Mouse (Mus musculus): ENCODE data around the gene Pheta2. TPM values are rescaled to one million over a fixed set of nuclear protein-coding genes. Genes with fewer than 3 reads are reported as not detected.
A peak's percentile ranks its signal among the peaks of the same experiment; 100 is the strongest.

The Pheta2 gene
- polyA plus RNA-seq, 1 experiment from 2014 or later = 8.4 TPM

- WGBS = 56% methylated on average over 3 of the region's 3 CpGs
- Histone ChIP-seq H3K36me3 (ENCODE audit: insufficient read depth, low read length) (no peaks in the 10 kb centered on the region), H3K4me2 (replicated peaks; ENCODE audit: low read depth, low read length) (no peak overlapping the region), H3K27ac (ENCODE audit: low read length) (no peak overlapping the region), H3K4me3 (ENCODE audit: low read depth, low read length) (no peak overlapping the region), H3K4me1 (ENCODE audit: insufficient read depth, low read depth, low read length) (no peaks in the 10 kb centered on the region), H3K9ac (replicated peaks; ENCODE audit: low read depth) (no peak overlapping the region), H3K9me3 (ENCODE audit: low read length) (no peaks in the 10 kb centered on the region), H3K27me3 (replicated peaks; ENCODE audit: insufficient read depth, low read length) (no peaks in the 10 kb centered on the region)
- ATAC-seq (peak; percentile 55), DNase-seq (ENCODE audit: low spot score) (peak; percentile 45)
- TF ChIP-seq CTCF (IDR thresholded peaks at IDR 0.05) (no peak), EP300 (IDR thresholded peaks at IDR 0.05) (no peak)
These were observed 31.6 kb upstream of the Pheta2 start for GRCm38 (mm10) chr15:82307107-82307506.

- Histone ChIP-seq H3K27me3 (replicated peaks; ENCODE audit: insufficient read depth, low read length) (no peaks in the 10 kb centered on the region), H3K4me1 (ENCODE audit: insufficient read depth, low read depth, low read length) (no peaks in the 10 kb centered on the region), H3K27ac (ENCODE audit: low read length) (no peak overlapping the region), H3K4me2 (replicated peaks; ENCODE audit: low read depth, low read length) (no peak overlapping the region), H3K9me3 (ENCODE audit: low read length) (no peaks in the 10 kb centered on the region), H3K36me3 (ENCODE audit: insufficient read depth, low read length) (no peaks in the 10 kb centered on the region), H3K4me3 (ENCODE audit: low read depth, low read length) (no peak overlapping the region), H3K9ac (replicated peaks; ENCODE audit: low read depth) (no peak overlapping the region)
- no peak for DNase-seq (ENCODE audit: low spot score)
- 58% methylated on average over 3 of the region's 3 CpGs for WGBS
- no peak for TF ChIP-seq CTCF (IDR thresholded peaks at IDR 0.05)
- TF ChIP-seq EP300 (IDR thresholded peaks at IDR 0.05) = no peak
- ATAC-seq = no peak
These were observed 30.3 kb upstream of the Pheta2 start for GRCm38 (mm10) chr15:82308416-82308815.

- DNase-seq (ENCODE audit: low spot score) (peak; percentile 80), ATAC-seq (peak; percentile 52)
- Histone ChIP-seq H3K4me2 (replicated peaks; ENCODE audit: low read depth, low read length) (no peak overlapping the region), H3K27me3 (replicated peaks; ENCODE audit: insufficient read depth, low read length) (no peaks in the 10 kb centered on the region), H3K4me3 (ENCODE audit: low read depth, low read length) (no peak overlapping the region), H3K9me3 (ENCODE audit: low read length) (no peaks in the 10 kb centered on the region), H3K4me1 (ENCODE audit: insufficient read depth, low read depth, low read length) (no peaks in the 10 kb centered on the region), H3K27ac (ENCODE audit: low read length) (no peak overlapping the region), H3K36me3 (ENCODE audit: insufficient read depth, low read length) (no peaks in the 10 kb centered on the region), H3K9ac (replicated peaks; ENCODE audit: low read depth) (no peak overlapping the region)
- TF ChIP-seq CTCF (IDR thresholded peaks at IDR 0.05) = no peak
- 0 out of 2 replicates have a peak, but pooled peaks have one; percentile 14 for TF ChIP-seq EP300 (IDR thresholded peaks at IDR 0.05)
- WGBS = 59% methylated on average over 6 of the region's 6 CpGs
These were observed 20.9 kb upstream of the Pheta2 start for GRCm38 (mm10) chr15:82317839-82318238.

- WGBS = 41% methylated on average over 1 of the region's 1 CpGs
- no peak overlapping the region for H3K9ac ChIP-seq (replicated peaks; ENCODE audit: low read depth)
- no peak for TF ChIP-seq CTCF (IDR thresholded peaks at IDR 0.05)
- TF ChIP-seq EP300 (IDR thresholded peaks at IDR 0.05) = no peak
- no peak for ATAC-seq
- DNase-seq (ENCODE audit: low spot score) = no peak
- no peak overlapping the region for H3K4me3 ChIP-seq (ENCODE audit: low read depth, low read length)
- H3K36me3 ChIP-seq (ENCODE audit: insufficient read depth, low read length) = no peaks in the 10 kb centered on the region
- no peaks in the 10 kb centered on the region for H3K4me1 ChIP-seq (ENCODE audit: insufficient read depth, low read depth, low read length)
- H3K4me2 ChIP-seq (replicated peaks; ENCODE audit: low read depth, low read length) = no peak overlapping the region
- H3K9me3 ChIP-seq (ENCODE audit: low read length) = no peaks in the 10 kb centered on the region
- no peaks in the 10 kb centered on the region for H3K27me3 ChIP-seq (replicated peaks; ENCODE audit: insufficient read depth, low read length)
- no peak overlapping the region for H3K27ac ChIP-seq (ENCODE audit: low read length)
These were observed 19.1 kb upstream of the Pheta2 start for GRCm38 (mm10) chr15:82319613-82320012.

GRCm38 (mm10) chr15:82322195-82322594 is 16.5 kb upstream of the Pheta2 start:
- Histone ChIP-seq H3K9me3 (ENCODE audit: low read length) (no peaks in the 10 kb centered on the region), H3K36me3 (ENCODE audit: insufficient read depth, low read length) (no peaks in the 10 kb centered on the region), H3K27ac (ENCODE audit: low read length) (no peak overlapping the region), H3K9ac (replicated peaks; ENCODE audit: low read depth) (no peak overlapping the region), H3K4me3 (ENCODE audit: low read depth, low read length) (no peak overlapping the region), H3K27me3 (replicated peaks; ENCODE audit: insufficient read depth, low read length) (no peaks in the 10 kb centered on the region), H3K4me2 (replicated peaks; ENCODE audit: low read depth, low read length) (no peak overlapping the region), H3K4me1 (ENCODE audit: insufficient read depth, low read depth, low read length) (no peaks in the 10 kb centered on the region)
- TF ChIP-seq CTCF (IDR thresholded peaks at IDR 0.05) = no peak
- no peak for TF ChIP-seq EP300 (IDR thresholded peaks at IDR 0.05)
- WGBS = 72% methylated on average over 8 of the region's 8 CpGs
- ATAC-seq = no peak
- DNase-seq (ENCODE audit: low spot score) = no peak

- Histone ChIP-seq H3K4me2 (replicated peaks; ENCODE audit: low read depth, low read length) (no peak overlapping the region), H3K9ac (replicated peaks; ENCODE audit: low read depth) (no peak overlapping the region), H3K36me3 (ENCODE audit: insufficient read depth, low read length) (peaks cover 9% of the 10 kb centered on the region), H3K9me3 (ENCODE audit: low read length) (no peaks in the 10 kb centered on the region), H3K27me3 (replicated peaks; ENCODE audit: insufficient read depth, low read length) (no peaks in the 10 kb centered on the region), H3K4me3 (ENCODE audit: low read depth, low read length) (no peak overlapping the region), H3K4me1 (ENCODE audit: insufficient read depth, low read depth, low read length) (no peaks in the 10 kb centered on the region), H3K27ac (ENCODE audit: low read length) (no peak overlapping the region)
- WGBS = 54% methylated on average over 2 of the region's 2 CpGs
- DNase-seq (ENCODE audit: low spot score) (no peak), ATAC-seq (no peak)
- TF ChIP-seq EP300 (IDR thresholded peaks at IDR 0.05) = no peak
- TF ChIP-seq CTCF (IDR thresholded peaks at IDR 0.05) = no peak
These were observed 13.4 kb upstream of the Pheta2 start for GRCm38 (mm10) chr15:82325382-82325781.

GRCm38 (mm10) chr15:82335194-82335593 is 3.5 kb upstream of the Pheta2 start:
- Histone ChIP-seq H3K27me3 (replicated peaks; ENCODE audit: insufficient read depth, low read length) (no peaks in the 10 kb centered on the region), H3K4me1 (ENCODE audit: insufficient read depth, low read depth, low read length) (peaks cover 7% of the 10 kb centered on the region; the same call in 1 of the 2 replicates), H3K9me3 (ENCODE audit: low read length) (no peaks in the 10 kb centered on the region), H3K4me3 (ENCODE audit: low read depth, low read length) (no peak overlapping the region), H3K27ac (ENCODE audit: low read length) (no peak overlapping the region), H3K4me2 (replicated peaks; ENCODE audit: low read depth, low read length) (no peak overlapping the region), H3K9ac (replicated peaks; ENCODE audit: low read depth) (no peak overlapping the region), H3K36me3 (ENCODE audit: insufficient read depth, low read length) (peaks cover 25% of the 10 kb centered on the region)
- no peak for ATAC-seq
- no peak for DNase-seq (ENCODE audit: low spot score)
- WGBS = 95% methylated on average over 4 of the region's 4 CpGs
- TF ChIP-seq EP300 (IDR thresholded peaks at IDR 0.05) = no peak
